Mouse (Mus musculus) spleen, postnatal 36 days (tissue): ENCODE measurements around the gene Olfr586.

Experiments used
- DNase-seq, 2 experiments: peaks; one replicate each; pipeline ENCODE4 v3.0.0; 2022; ENCODE audit warnings: low spot score in 2 of 2, mixed read lengths in 1 of 2

Gene Olfr586

GRCm38 (mm10) chr7:103125538-103125937 lies at the start of gene Olfr586:
TSS of gene Olfr586 (minus strand) at chr7:103125638.
- no peak for DNase-seq

GRCm38 (mm10) chr7:103169697-103170096 lies 44.3 kb upstream of the Olfr586 start:
- DNase-seq = no peak

- DNase-seq = no peak
Observed at GRCm38 (mm10) chr7:103156256-103156655, 30.8 kb upstream of the Olfr586 start, which contains the start of gene Olfr589. TSS of gene Olfr589 (minus strand) at chr7:103156356.

GRCm38 (mm10) chr7:103140579-103140978 lies 15.1 kb upstream of the Olfr586 start, which contains the start of gene Olfr588-ps1:
TSS of gene Olfr588-ps1 (plus strand) at chr7:103140879.
- no peak for DNase-seq

GRCm38 (mm10) chr7:103119406-103119805 lies 6.0 kb downstream of the Olfr586 start:
- no peak for DNase-seq

GRCm38 (mm10) chr7:103097420-103097819 lies 28.0 kb downstream of the Olfr586 start, which contains the start of gene Olfr585:
TSS of gene Olfr585 (plus strand) at chr7:103097720.
- DNase-seq = no peak

GRCm38 (mm10) chr7:103081585-103081984 lies 43.9 kb downstream of the Olfr586 start, which contains the start of gene Olfr584:
TSS of gene Olfr584 (plus strand) at chr7:103081885.
- DNase-seq = no peak
